Mouse (Mus musculus) T-helper 17 cell (primary cell): ENCODE measurements around the gene Dnase1l3.

ENCODE experiments used
- in situ Hi-C, 2 experiments: fragments of 300-600 bp; cut with MboI, MseI; formaldehyde crosslinking; loops; 1 replicate in 1 of 2; 2 replicates in 1 of 2; pipeline ENCODE4 v1.15.1; 2025; ENCODE audit warnings: high pct_unique_total_duplicates in 2 of 2

Gene Dnase1l3

DNA sequence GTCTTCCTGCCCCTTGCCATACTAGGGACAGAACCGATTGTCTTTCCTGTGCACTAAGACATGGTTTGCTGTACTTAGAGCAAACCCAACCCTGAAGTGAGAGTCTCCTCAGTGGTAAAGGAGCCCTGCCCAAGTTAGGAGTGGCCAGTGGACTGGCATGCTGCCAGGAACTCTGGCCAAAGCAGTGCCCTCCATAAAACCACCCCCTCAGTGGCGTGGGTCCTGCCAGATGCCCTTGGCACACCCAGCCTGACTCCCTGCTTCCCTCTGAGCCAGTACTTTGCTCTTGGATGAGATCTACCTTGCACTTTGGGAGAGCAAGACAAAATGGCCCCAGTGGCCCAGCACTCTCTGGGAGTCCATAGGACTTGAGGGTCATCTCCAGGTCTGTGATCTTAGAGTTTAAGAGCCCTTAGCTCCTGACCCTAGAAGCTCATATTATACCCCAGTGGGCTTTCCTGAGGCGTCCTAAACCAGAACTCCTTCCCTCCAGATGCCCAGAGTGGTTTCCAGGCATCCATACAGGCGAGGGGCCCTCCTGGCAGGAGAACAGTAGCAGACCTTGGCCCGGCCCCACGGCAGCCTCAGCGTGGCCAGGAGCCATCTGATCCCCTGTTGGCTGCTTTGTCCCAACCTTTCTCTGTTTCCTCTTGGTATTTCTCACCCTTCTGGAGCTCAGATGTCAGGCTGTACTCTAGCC is 51.1 kb downstream of the Dnase1l3 start:
- in situ Hi-C loops, result loop anchor here in 1 of 2 experiments (5.0 kb wide), 1 partner anchor 126 kb away; the partner anchor contains the start of gene Flnb

DNA sequence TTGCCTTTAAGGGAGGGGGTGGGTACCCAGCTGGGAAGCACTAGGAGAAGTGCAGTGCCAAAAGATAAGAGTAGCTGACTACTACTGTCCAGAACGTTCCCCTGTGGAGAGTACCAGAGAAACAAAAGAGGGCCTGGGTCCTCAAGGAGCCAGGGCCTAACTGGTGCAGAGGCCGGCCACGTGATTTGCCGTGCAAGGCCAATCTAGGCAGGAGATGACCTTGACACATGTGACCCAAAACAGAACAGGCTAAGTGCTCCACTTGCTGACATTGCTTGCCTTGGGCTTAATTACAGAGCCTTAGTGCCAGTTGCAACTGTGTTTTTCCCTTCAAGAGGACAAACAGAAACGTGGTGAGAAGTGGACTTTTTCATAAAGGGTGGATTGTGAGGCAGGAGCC is 53.0 kb downstream of the Dnase1l3 start:
- in situ Hi-C loops, result loop anchor here in 1 of 2 experiments (5.0 kb wide), 1 partner anchor 124 kb away; the partner anchor contains the start of gene Flnb

- in situ Hi-C loops, result no loop called here
Observed at GRCm38 (mm10) chr14:7938809-7939784, 55.3 kb downstream of the Dnase1l3 start.

DNA sequence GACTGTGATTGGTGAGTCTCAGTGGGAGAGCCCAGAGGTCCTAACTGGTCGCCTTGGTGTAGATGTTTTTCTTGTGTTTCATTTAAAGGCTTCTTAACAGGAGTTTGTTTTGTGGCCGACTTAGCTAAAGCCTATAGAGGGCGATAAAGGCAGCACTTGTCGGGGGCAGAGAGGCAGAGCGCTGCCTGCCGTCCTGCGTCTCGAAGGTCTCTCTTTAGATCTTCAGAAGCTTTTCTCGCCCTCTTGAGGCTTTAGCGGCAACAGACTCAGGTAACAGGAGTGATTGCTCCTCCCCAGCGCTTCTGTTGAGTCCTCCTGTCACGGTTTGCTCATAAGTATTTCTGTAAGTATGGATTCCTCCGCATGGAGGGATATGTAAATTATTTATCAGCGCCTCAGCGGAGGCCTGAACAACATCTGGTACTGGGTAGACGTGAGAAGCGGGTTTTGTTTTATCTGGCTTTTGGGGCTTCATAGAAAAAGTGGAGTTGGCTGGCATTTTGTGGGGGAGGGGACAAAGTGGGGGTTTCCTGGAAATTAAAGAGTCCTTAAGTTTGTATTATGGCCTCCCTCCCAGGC is 57.2 kb downstream of the Dnase1l3 start:
- in situ Hi-C loops, result no loop called here

DNA sequence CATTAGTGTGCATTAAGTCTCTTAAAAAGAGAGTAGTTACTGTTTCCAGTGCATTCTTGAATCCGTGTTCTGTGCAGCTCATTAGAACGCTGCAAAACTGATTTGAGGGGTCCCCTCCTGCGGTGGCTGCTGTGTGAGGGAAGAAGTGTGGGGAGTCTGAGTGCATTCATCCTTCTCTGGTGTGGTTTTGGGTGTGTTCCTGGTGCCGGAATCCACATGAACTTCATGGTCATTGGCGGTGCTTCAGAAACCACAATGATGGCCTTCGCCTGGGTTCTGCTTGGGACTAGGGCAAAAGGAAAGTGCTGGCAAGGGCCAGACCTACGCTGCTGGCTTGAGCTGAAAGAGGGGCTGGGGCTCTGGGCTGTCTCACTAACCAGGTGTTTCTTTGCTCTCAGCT is 60.2 kb downstream of the Dnase1l3 start:
- in situ Hi-C loops, result no loop called here

DNA sequence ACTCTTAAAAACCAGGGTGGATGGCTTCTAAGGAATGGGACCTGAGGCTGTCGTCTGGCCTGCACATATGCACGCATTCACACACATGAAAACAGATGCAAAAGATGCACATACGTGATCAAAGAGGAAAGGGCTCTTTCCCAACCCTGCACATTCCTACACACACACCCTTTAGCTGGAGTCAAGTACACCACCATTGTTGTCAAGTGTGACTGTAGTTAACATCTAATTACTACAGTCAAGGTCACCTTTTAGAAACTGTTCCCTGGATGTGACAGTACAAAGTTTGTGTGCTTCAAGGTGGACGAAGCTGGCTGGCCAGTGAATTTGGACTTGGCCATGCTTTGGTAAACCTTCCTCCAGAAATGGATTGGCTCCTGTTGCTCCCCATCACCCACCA is 62.2 kb downstream of the Dnase1l3 start:
- in situ Hi-C loops, result no loop called here

DNA sequence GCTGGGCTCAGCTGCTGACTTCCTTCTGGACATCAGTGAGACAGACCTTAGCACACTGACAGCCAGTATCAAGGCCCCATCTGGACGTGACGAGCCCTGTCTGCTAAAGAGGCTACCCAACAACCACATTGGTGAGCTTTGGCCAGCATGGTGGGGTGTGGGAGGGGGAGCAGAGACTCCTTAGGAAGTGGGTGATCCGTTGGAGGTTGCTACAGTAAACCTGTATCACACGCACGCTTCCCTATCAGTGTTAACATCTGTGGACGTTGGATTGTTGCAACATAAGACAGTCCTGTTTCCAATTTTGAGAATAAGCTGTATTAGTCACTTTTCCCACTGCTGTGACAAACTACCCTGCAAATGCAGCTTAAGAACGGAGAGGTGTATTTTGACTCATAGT is 65.3 kb downstream of the Dnase1l3 start:
- in situ Hi-C loops, result no loop called here

DNA sequence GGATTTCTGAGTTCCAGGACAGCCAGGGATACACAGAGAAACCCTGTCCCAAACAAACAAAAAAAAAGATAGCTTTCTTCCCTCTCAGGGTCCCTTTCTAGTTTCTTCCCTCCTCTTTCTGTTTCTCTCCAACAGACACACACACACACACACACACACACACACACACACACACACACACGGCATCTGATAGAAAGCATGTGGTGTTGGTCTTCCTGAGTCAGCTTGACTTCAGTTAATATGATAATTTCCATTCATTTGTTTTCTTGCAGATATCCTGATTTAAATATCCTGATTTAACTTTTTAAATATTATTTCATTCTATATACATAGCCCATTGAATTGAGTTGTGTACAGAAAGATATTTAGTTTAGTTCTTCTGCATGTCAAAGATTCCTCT is 66.0 kb downstream of the Dnase1l3 start:
- in situ Hi-C loops, result no loop called here

DNA sequence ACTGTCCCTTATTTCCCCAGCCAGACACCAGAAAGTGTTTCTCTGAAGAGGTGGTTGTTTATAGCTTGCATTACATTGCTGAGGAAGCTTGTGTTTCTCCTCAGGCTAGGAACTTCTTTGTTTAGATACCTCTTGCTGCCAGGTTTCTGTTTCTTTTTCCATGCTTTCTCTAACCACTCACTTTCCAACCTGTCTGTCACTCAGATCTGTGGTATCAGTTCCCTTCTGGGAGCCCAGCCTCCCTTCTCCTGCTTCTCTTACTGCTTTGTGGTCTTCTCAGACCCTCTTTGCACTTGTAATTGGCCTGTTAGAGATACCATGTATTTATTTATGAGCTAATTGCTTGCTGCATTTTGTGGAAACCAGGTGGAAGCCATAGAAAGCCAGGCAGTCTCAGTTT is 70.7 kb downstream of the Dnase1l3 start:
- in situ Hi-C loops, result no loop called here

DNA sequence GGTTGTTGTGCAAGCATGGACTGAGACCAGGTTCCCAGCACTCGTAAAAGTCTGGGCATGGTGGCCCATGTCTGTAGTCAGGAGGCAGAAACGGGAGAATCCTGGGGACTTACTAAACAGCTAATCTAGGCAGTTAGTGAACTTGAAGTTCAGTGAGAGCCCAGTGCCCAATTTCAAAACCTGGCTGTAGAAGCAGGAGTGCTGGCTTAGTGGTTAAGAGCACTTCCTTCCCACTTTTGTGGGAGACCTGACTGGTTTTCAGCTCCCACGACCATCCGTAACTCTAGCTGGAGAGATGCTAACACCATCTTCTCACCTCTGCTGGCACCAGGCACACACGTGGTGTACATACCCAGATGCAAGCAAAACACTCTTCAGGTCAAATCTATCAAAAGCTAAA is 72.9 kb downstream of the Dnase1l3 start:
- in situ Hi-C loops, result no loop called here

DNA sequence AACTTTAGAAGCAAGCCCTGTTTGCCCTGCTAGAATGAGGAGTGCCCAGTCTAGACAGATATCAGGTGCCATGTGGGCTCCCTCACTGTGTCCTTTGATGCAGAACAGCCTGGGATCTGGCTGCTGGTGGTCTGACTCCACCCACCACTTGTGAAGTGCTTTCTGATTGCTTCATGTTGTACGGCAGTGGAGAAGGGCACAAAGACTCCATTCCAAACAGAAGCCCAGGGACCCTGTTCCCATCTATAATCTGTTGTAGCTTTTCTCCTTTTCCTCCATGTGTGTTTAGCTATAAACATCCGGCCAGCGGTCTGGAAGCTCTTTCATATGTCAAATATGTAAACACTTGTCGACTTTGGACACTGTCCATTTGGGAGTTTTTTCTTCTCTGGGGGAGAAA is 74.5 kb downstream of the Dnase1l3 start:
- in situ Hi-C loops, result no loop called here

DNA sequence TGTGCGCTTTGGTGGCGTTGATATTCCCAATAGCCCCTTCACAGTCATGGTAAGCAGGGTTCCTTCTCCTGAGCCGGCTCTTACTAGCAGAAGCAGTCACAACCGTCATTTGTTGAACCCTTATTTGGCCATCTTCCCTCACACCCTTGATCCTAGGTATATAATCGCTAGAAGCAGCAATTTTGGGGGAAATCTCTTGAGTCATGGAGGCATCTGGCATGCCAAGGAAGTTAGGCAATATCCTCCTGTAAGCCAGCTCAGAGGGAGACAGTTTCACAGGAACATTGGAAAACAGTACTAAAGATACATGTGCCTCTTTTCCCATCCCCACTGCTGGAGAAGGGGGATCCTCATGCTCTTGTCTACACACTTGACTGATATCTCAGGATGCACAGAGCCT is 75.1 kb downstream of the Dnase1l3 start:
- in situ Hi-C loops, result no loop called here

- in situ Hi-C loops, result no loop called here
Observed at GRCm38 (mm10) chr14:7918150-7918991, 76.0 kb downstream of the Dnase1l3 start.
